ENCODE assay signal across 8 mouse cellular contexts in genomic region chr5:120605688-120606087, GRCm38 (mm10). TPM values are rescaled to one million over a fixed set of nuclear protein-coding genes. Genes with fewer than 3 reads are reported as not detected.
A peak's percentile ranks its signal among the peaks of the same experiment; 100 is the strongest.
DNase-seq lines count a peak whose midpoint lies in the region; ATAC-seq and TF ChIP-seq lines count a peak whose summit lies in the region.

No protein-coding gene starts in this region.

- no peaks in the 10 kb centered on the region for H3K27me3 ChIP-seq in hindbrain, postnatal 0 days (ENCODE audit: insufficient read depth, low read length)

- peak; percentile 93 for TF ChIP-seq CTCF in gastrocnemius, adult 2 months (IDR thresholded peaks at IDR 0.05)
- TF ChIP-seq CTCF in hindbrain, postnatal 0 days (IDR thresholded peaks at IDR 0.05; ENCODE audit: low read depth): peak; percentile 94

- WGBS in hindbrain, postnatal 0 days: 1% methylated on average over 8 of the region's 8 CpGs
- 2% methylated on average over 6 of the region's 8 CpGs for WGBS in macrophage (ENCODE audit: missing documents)

- no peak overlapping the region for H3K27ac ChIP-seq in gastrocnemius, adult 2 months
- H3K27ac ChIP-seq in hindbrain, postnatal 0 days: no peak overlapping the region; the same call in 1 of the 2 replicates
- H3K27ac ChIP-seq in macrophage: no peak overlapping the region

- peak overlapping the region; percentile 63 for H3K4me2 ChIP-seq in hindbrain, postnatal 0 days (ENCODE audit: low read depth, low read length)

- no peaks in the 10 kb centered on the region for H3K79me2 ChIP-seq in macrophage (ENCODE audit: inconsistent target)

- no peaks in the 10 kb centered on the region for H3K9me3 ChIP-seq in hindbrain, postnatal 0 days (ENCODE audit: low read length)

- H3K36me3 ChIP-seq in hindbrain, postnatal 0 days (ENCODE audit: insufficient read depth, low read length): no peaks in the 10 kb centered on the region; the same call in 1 of the 2 replicates
- H3K36me3 ChIP-seq in macrophage (ENCODE audit: inconsistent target): no peaks in the 10 kb centered on the region

- peak overlapping the region; percentile 49; the same call in 1 of the 2 replicates for H3K9ac ChIP-seq in hindbrain, postnatal 0 days (replicated peaks; ENCODE audit: low read length)

- peak overlapping the region; percentile 60 for H3K4me3 ChIP-seq in gastrocnemius, adult 2 months
- peak overlapping the region; percentile 35 for H3K4me3 ChIP-seq in hindbrain, postnatal 0 days (ENCODE audit: low read length)
- peak overlapping the region; percentile 18; the same call in 1 of the 2 replicates for H3K4me3 ChIP-seq in macrophage (ENCODE audit: inconsistent target)

- intact Hi-C loops in gastrocnemius, adult 2 months (cut with DNase I): loop anchor here (1.0 kb wide), 1 partner anchor 100 kb away; no protein-coding TSS in a partner anchor

- ATAC-seq in hindbrain, postnatal 0 days: peak; percentile 74

- DNase-seq in WW6 (ENCODE audit: low read depth, low spot score): peak; percentile 86
- DNase-seq in cerebellum, postnatal 36 days: peak; percentile 92 to 96
- peak; percentile 91 for DNase-seq in gastrocnemius, adult 2 months
- DNase-seq in hindbrain, postnatal 0 days (ENCODE audit: low spot score): peak; percentile 98
- DNase-seq in left cerebral cortex, adult 18-20 months (ENCODE audit: low spot score in 2 of 2): peak; percentile 91 to 96
- DNase-seq in retina, postnatal 7 days (ENCODE audit: low read depth, low spot score): peak; percentile 89
- DNase-seq in urinary bladder, postnatal 10 days (ENCODE audit: low spot score): peak; percentile 76

- H3K4me1 ChIP-seq in hindbrain, postnatal 0 days (ENCODE audit: insufficient read depth, low read length): 0 out of 2 replicates have a peak, but pooled peaks cover 5% of the 10 kb centered on the region

RNA-seq across cellular contexts. Expression of gene Rita1, which starts 6.7 kb away (rescaled TPM):
- 1 to 10 TPM; 4.9 to 6.6 TPM for total RNA-seq in gastrocnemius, adult 2 months (2021)
- total RNA-seq in hindbrain, postnatal 0 days (2014; rRNA removed): 38.0 and 38.6 TPM in 2 replicates
- 30.1 and 30.4 TPM in 2 replicates for polyA plus RNA-seq in hindbrain, postnatal 0 days (2015; fragmentation: Nextera tagmentation; extraction: Ambion mirVana)
- 10 to 100 TPM; 28.7 to 31.0 TPM for total RNA-seq in left cerebral cortex, adult 18-20 months (2021)
- 1 to 10 TPM in 25 of 26 experiments, under 1 TPM in 1; 0.88 to 7.9 (median 2.9) TPM for total RNA-seq in macrophage (2018; cell fraction: chromatin; rRNA removed)
- 1 to 10 TPM in 25 of 26 experiments, under 1 TPM in 1; 0.72 to 5.7 (median 4.2) TPM for total RNA-seq in macrophage (2018; cell fraction: cytosol; rRNA removed)
- 10 to 100 TPM in 1 of 26 experiments, 1 to 10 TPM in 25; 1.4 to 10.7 (median 3.8) TPM for total RNA-seq in macrophage (2018; cell fraction: nucleus; rRNA removed)
- polyA plus RNA-seq in macrophage (2018): 4.5 to 4.9 TPM (median 4.8 TPM) in 3 replicates

RNA-seq across cellular contexts. Expression of gene Ddx54, which starts 6.9 kb away (rescaled TPM):
- total RNA-seq in gastrocnemius, adult 2 months (2021): 10 to 100 TPM; 16.9 to 17.7 TPM
- 37.3 and 40.1 TPM in 2 replicates for total RNA-seq in hindbrain, postnatal 0 days (2014; rRNA removed)
- 30.8 and 31.9 TPM in 2 replicates for polyA plus RNA-seq in hindbrain, postnatal 0 days (2015; fragmentation: Nextera tagmentation; extraction: Ambion mirVana)
- total RNA-seq in left cerebral cortex, adult 18-20 months (2021): 10 to 100 TPM; 34.0 to 41.6 TPM
- total RNA-seq in macrophage (2018; cell fraction: chromatin; rRNA removed): 10 to 100 TPM; 31.5 to 89.7 (median 50.6) TPM
- 10 to 100 TPM; 23.7 to 34.9 (median 30.4) TPM for total RNA-seq in macrophage (2018; cell fraction: cytosol; rRNA removed)
- 10 to 100 TPM; 26.2 to 49.3 (median 33.7) TPM for total RNA-seq in macrophage (2018; cell fraction: nucleus; rRNA removed)
- polyA plus RNA-seq in macrophage (2018): 21.7 to 39.1 TPM (median 25.0 TPM) in 3 replicates

RNA-seq across cellular contexts. Expression of gene Iqcd, which starts 16.9 kb away (rescaled TPM):
- not detected for total RNA-seq in gastrocnemius, adult 2 months (2021)
- 0.63 and 1.9 TPM in 2 replicates for total RNA-seq in hindbrain, postnatal 0 days (2014; rRNA removed)
- polyA plus RNA-seq in hindbrain, postnatal 0 days (2015; fragmentation: Nextera tagmentation; extraction: Ambion mirVana): 1.8 and 2.0 TPM in 2 replicates
- 1 to 10 TPM in 1 of 2 experiments, under 1 TPM in 1; 0.70 to 1.3 TPM for total RNA-seq in left cerebral cortex, adult 18-20 months (2021)
- total RNA-seq in macrophage (2018; cell fraction: chromatin; rRNA removed): 1 to 10 TPM in 4 of 26 experiments, under 1 TPM in 13, not detected in 9; 0.29 to 1.5 (median 0.84) TPM
- total RNA-seq in macrophage (2018; cell fraction: cytosol; rRNA removed): under 1 TPM; 0.19 to 0.81 (median 0.41) TPM
- total RNA-seq in macrophage (2018; cell fraction: nucleus; rRNA removed): 1 to 10 TPM in 1 of 26 experiments, under 1 TPM in 14, not detected in 11; 0.33 to 1.1 (median 0.64) TPM
- polyA plus RNA-seq in macrophage (2018): 0.37 to 0.52 TPM in 2 of 3 replicates, not detected in the other

RNA-seq across cellular contexts. Expression of gene Tpcn1, which starts 17.2 kb away (rescaled TPM):
- 10 to 100 TPM; 42.7 to 44.8 TPM for total RNA-seq in gastrocnemius, adult 2 months (2021)
- total RNA-seq in hindbrain, postnatal 0 days (2014; rRNA removed): 24.5 and 30.7 TPM in 2 replicates
- polyA plus RNA-seq in hindbrain, postnatal 0 days (2015; fragmentation: Nextera tagmentation; extraction: Ambion mirVana): 15.4 and 16.1 TPM in 2 replicates
- 10 to 100 TPM; 34.9 to 35.8 TPM for total RNA-seq in left cerebral cortex, adult 18-20 months (2021)
- 100 to 1,000 TPM in 9 of 26 experiments, 10 to 100 TPM in 15, 1 to 10 TPM in 2; 7.1 to 211 (median 71.2) TPM for total RNA-seq in macrophage (2018; cell fraction: chromatin; rRNA removed)
- 100 to 1,000 TPM in 8 of 26 experiments, 10 to 100 TPM in 18; 40.1 to 134 (median 75.9) TPM for total RNA-seq in macrophage (2018; cell fraction: cytosol; rRNA removed)
- 100 to 1,000 TPM in 4 of 26 experiments, 10 to 100 TPM in 22; 13.7 to 170 (median 59.2) TPM for total RNA-seq in macrophage (2018; cell fraction: nucleus; rRNA removed)
- polyA plus RNA-seq in macrophage (2018): 36.3 to 96.0 TPM (median 65.2 TPM) in 3 replicates

RNA-seq across cellular contexts. Expression of gene Cfap73, which starts 28.3 kb away (rescaled TPM):
- not detected for total RNA-seq in gastrocnemius, adult 2 months (2021)
- total RNA-seq in hindbrain, postnatal 0 days (2014; rRNA removed): 0.21 and 0.79 TPM in 2 replicates
- polyA plus RNA-seq in hindbrain, postnatal 0 days (2015; fragmentation: Nextera tagmentation; extraction: Ambion mirVana): 0.26 and 0.86 TPM in 2 replicates
- total RNA-seq in left cerebral cortex, adult 18-20 months (2021): not detected
- not detected for total RNA-seq in macrophage (2018; cell fraction: chromatin; rRNA removed)
- total RNA-seq in macrophage (2018; cell fraction: cytosol; rRNA removed): not detected
- total RNA-seq in macrophage (2018; cell fraction: nucleus; rRNA removed): not detected
- not detected in 3 replicates for polyA plus RNA-seq in macrophage (2018)
